Mouse (Mus musculus): ENCODE results near the gene Sgo2a. TPM values are rescaled to one million over a fixed set of nuclear protein-coding genes. Genes with fewer than 3 reads are reported as not detected.

Sgo2a gene
- polyA plus RNA-seq (2017; shearing (Covaris generic)), result 0.37 TPM

GRCm38 (mm10) chr1:57995432-57996132 is at the start of gene Sgo2a:
Gene Sgo2a (plus strand): TSS chr1:57995971.

GRCm38 (mm10) chr1:58018856-58019255 is 23.1 kb downstream of the Sgo2a start, which contains the start of gene Kctd18:
Gene Kctd18 (minus strand): TSS chr1:58018956.

DNA sequence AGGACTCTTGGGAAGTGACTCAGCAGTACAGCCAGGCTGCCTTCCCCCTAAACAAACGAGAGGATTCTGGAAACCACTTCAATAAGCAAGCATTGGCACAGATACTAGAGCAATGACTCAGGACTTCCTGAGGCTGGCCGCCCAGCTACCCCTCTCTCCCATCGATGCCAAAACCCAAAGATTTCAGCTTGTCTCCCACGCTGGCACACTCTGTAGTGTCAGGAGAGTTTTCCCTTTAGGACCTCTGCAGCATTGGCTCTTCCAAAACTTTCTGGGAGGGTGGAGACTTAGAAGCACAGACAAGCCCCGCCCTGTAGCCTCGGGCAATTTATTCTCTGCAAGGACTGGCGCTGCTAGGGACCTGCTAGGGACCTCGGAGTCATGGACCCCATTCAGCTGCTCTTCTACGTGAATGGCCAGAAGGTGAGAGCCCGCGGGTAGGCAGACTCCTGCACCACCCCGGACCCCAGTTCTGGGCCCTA is 33.9 kb downstream of the Sgo2a start, which contains the start of gene Aox1:
Aox1 (plus strand) TSS at position 296 of the 482 bp plus-strand sequence.

Other genes with a start within 250 kb of the Sgo2a start
- 0.36 TPM for gene Spats2l, start 221.8 kb upstream of the Sgo2a start, polyA plus RNA-seq (2017; shearing (Covaris generic))
- gene Kctd18, start 23.0 kb downstream of the Sgo2a start, polyA plus RNA-seq (2017; shearing (Covaris generic)), result 23.3 TPM
- 0.06 TPM for gene Aox1, start 34.0 kb downstream of the Sgo2a start, polyA plus RNA-seq (2017; shearing (Covaris generic))
- gene Aox3, start 117.2 kb downstream of the Sgo2a start, polyA plus RNA-seq (2017; shearing (Covaris generic)), result not detected
- not detected for gene Aox4, start 214.4 kb downstream of the Sgo2a start, polyA plus RNA-seq (2017; shearing (Covaris generic))

Data from effector memory CD4-positive, alpha-beta T cell, adult 5 months (primary cell).